Mouse (Mus musculus) liver, adult (tissue): ENCODE data around the gene Tomm40l.

Source experiments
- GATA4 ChIP-seq: IDR thresholded peaks from 2 replicates; pipeline ENCODE4 v1.6.1; 2014; ENCODE audit warnings: mild to moderate bottlenecking, low read length; ENCODE audit not compliant: insufficient replicate concordance

The Tomm40l gene

GRCm38 (mm10) chr1:171222238-171223155 lies at the start of gene Tomm40l:
Tomm40l (minus strand) TSS chr1:171222514.
- peak; percentile 35; the same call in 1 of the 2 replicates for TF ChIP-seq GATA4

GRCm38 (mm10) chr1:171272086-171272485 lies 49.8 kb upstream of the Tomm40l start:
- TF ChIP-seq GATA4: no peak

- TF ChIP-seq GATA4: no peak
Measured at GRCm38 (mm10) chr1:171271622-171272021, 49.3 kb upstream of the Tomm40l start.

- no peak for TF ChIP-seq GATA4
Measured at GRCm38 (mm10) chr1:171271196-171271595, 48.9 kb upstream of the Tomm40l start.

- no peak; the same call in 1 of the 2 replicates for TF ChIP-seq GATA4
Measured at GRCm38 (mm10) chr1:171270573-171270900, 48.2 kb upstream of the Tomm40l start.

GRCm38 (mm10) chr1:171269848-171270572 lies 47.7 kb upstream of the Tomm40l start, which contains the start of gene B4galt3:
B4galt3 (plus strand) TSS chr1:171270328.
- TF ChIP-seq GATA4: no peak; the same call in 1 of the 2 replicates

- TF ChIP-seq GATA4: no peak
Measured at GRCm38 (mm10) chr1:171268341-171268740, 46.0 kb upstream of the Tomm40l start.

GRCm38 (mm10) chr1:171265971-171266744 lies 43.8 kb upstream of the Tomm40l start:
- peak; percentile 92 for TF ChIP-seq GATA4

- no peak for TF ChIP-seq GATA4
Measured at GRCm38 (mm10) chr1:171263666-171264461, 41.5 kb upstream of the Tomm40l start.

- TF ChIP-seq GATA4: no peak
Measured at GRCm38 (mm10) chr1:171263185-171263611, 40.9 kb upstream of the Tomm40l start.

GRCm38 (mm10) chr1:171262594-171263130 lies 40.3 kb upstream of the Tomm40l start:
- no peak for TF ChIP-seq GATA4

GRCm38 (mm10) chr1:171260316-171260715 lies 38.0 kb upstream of the Tomm40l start:
- TF ChIP-seq GATA4: no peak

- no peak for TF ChIP-seq GATA4
Measured at GRCm38 (mm10) chr1:171258921-171259320, 36.6 kb upstream of the Tomm40l start.

GRCm38 (mm10) chr1:171257781-171258180 lies 35.5 kb upstream of the Tomm40l start:
- no peak for TF ChIP-seq GATA4
